Mouse (Mus musculus) cerebellum, adult 2 months (tissue): ENCODE data around the gene Bpifa1. TPM values are rescaled to one million over a fixed set of nuclear protein-coding genes. Genes with fewer than 3 reads are reported as not detected.

Experiments
- DNase-seq, 2 experiments: peaks; one replicate each; pipeline ENCODE4 v3.0.0; 2021
- H3K27ac ChIP-seq: fragments of 200-500 bp; 2 replicates; pipeline ENCODE4 v1.5.1; 2012; ENCODE audit warnings: low read length, control low read depth, inconsistent platforms; ENCODE audit not compliant: insufficient read depth
- H3K27me3 ChIP-seq: fragments of 200-500 bp; 2 replicates; pipeline ENCODE4 v1.6.1; 2012; ENCODE audit warnings: inconsistent platforms, mild to moderate bottlenecking, low read length, moderate library complexity; ENCODE audit not compliant: control insufficient read depth, insufficient read depth
- H3K4me1 ChIP-seq: fragments of 200-500 bp; 2 replicates; pipeline ENCODE4 v1.6.1; 2011; ENCODE audit warnings: low read length; ENCODE audit not compliant: control insufficient read depth, insufficient read depth
- H3K4me3 ChIP-seq: fragments of 200-500 bp; replicated peaks from 2 replicates; pipeline ENCODE3; 2011; ENCODE audit warnings: mild to moderate bottlenecking, low read depth, low read length, control low read depth; ENCODE audit not compliant: insufficient read depth
- CTCF ChIP-seq: fragments of 200-500 bp; IDR thresholded peaks from 2 replicates; pipeline ENCODE4 v1.5.1; 2011; ENCODE audit warnings: low read depth, mild to moderate bottlenecking, control low read depth, low read length, moderate library complexity, borderline replicate concordance; ENCODE audit not compliant: insufficient read depth
- POLR2A ChIP-seq: fragments of 200-500 bp; IDR thresholded peaks from 2 replicates; pipeline ENCODE4 v1.6.1; 2011; ENCODE audit warnings: low read length, control low read depth, borderline replicate concordance; ENCODE audit not compliant: insufficient read depth
- WGBS: fragments of 180-500 bp; shearing (Covaris S2); methylation state at CpG from one replicate; pipeline ENCODE4 v1.1.7; 2018; 5-methylcytosine and 5-hydroxymethylcytosine counted together
- polyA plus RNA-seq: library from polyadenylated mRNA; depleted of rRNA; stranded (reverse); fragments of >200 nt; gene quantifications from 2 replicates; pipeline ENCODE4 v1.2.3, GENCODE M21; 2012; rRNA removed

The Bpifa1 gene
- polyA plus RNA-seq, 1 experiment: not detected

DNA sequence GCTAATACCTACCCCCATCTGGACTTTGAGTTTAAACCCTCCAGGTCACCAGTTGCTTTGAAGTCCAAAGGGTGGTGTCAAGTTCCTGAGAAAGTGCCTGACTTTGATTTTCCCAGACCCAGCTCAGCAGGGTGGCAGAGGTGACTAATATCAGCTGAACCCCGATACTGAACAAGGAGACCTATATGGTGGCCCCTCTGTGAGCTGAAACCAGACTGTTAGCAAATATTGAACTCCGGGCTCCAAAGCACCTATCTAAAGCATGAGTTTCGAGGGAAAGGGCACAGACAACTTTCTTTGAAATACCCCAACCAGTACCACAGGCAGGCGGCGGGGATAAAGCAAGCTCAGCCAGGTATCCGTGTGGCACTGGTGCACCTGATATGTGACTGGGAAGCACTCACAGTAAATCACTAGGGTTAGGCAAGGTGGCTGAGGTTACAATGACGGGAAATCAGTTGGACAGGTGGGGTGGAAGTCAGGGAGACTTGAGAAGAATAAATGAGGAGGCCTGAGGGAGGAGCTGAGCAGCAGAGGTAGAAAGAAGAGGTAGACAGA, 47.3 kb downstream of the Bpifa1 start:
- DNase-seq: no peak
- no peaks in the 10 kb centered on the region for H3K27me3 ChIP-seq
- H3K4me1 ChIP-seq: no peaks in the 10 kb centered on the region
- no peak overlapping the region for H3K27ac ChIP-seq
- 87% methylated on average over 7 of the region's 7 CpGs for WGBS
- no peak overlapping the region for H3K4me3 ChIP-seq
- no peak for TF ChIP-seq POLR2A
- TF ChIP-seq CTCF: no peak

DNA sequence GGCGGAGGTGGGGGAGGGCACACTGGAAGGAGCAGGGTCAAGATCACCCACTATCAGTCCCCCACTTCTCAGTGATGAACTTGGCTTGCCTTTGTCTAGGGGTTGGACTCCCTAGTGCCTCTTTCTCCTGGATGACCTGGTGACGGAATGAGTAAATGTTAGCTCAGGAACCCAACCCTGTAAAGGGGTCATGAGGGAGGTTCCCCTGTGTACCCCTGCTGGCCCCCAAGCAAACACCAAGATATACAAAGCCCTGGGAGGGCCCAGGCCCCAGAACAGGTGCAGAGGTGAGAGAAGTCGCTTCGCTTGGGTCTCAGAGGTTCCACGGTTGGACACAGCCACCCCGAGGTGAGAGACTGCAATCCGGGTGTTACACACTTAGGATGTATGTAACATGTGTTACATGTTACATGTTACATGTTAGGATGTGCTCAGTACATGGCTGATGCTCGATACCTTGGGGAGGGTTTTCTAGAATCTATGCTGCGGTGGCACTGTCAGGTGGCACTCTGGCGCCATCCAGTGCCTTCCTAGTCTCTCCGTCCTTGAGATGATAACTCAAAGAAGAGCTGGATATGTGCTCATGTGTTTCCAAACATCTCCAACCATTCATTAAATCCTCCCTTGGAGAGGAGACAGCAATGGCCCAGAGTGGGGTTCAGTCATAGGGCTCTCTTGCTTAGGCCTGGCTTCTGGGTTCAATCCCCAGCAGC, 48.0 kb downstream of the Bpifa1 start, which contains the start of gene Bpifb1:
Gene Bpifb1, plus strand, starts transcription at position 273 of the 713 bp plus-strand sequence.
- no peak for TF ChIP-seq POLR2A
- no peak within 1 kb of the TSS for H3K27ac ChIP-seq
- H3K27me3 ChIP-seq: no peaks in the 10 kb centered on the region
- H3K4me1 ChIP-seq: no peaks in the 10 kb centered on the region
- DNase-seq: no peak
- no peak within 1 kb of the TSS for H3K4me3 ChIP-seq
- WGBS: 80% methylated on average over 11 of the region's 11 CpGs

DNA sequence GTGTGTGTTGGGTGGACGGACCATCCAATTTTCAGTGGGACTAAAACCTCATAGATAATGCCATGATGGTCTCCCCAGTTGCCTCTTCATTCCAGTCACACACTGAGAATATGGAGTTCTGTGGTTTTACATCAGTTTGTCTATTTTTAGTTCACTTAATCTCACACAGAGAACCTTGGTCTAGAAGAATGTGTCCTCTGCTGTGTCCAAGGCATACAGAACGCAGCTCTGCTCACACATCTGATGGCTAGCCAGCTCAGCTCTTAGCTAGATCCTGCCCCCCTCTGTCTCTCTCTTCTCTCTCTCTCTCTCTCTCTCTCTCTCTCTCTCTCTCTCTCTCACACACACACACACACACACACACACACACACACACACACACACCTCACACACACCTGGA, 49.5 kb downstream of the Bpifa1 start:
- no peaks in the 10 kb centered on the region for H3K4me1 ChIP-seq
- 65% methylated on average over 2 of the region's 2 CpGs for WGBS
- TF ChIP-seq CTCF: no peak
- no peak for TF ChIP-seq POLR2A
- no peak overlapping the region for H3K27ac ChIP-seq
- no peak for DNase-seq
- H3K27me3 ChIP-seq: no peaks in the 10 kb centered on the region
- H3K4me3 ChIP-seq: no peak overlapping the region

DNA sequence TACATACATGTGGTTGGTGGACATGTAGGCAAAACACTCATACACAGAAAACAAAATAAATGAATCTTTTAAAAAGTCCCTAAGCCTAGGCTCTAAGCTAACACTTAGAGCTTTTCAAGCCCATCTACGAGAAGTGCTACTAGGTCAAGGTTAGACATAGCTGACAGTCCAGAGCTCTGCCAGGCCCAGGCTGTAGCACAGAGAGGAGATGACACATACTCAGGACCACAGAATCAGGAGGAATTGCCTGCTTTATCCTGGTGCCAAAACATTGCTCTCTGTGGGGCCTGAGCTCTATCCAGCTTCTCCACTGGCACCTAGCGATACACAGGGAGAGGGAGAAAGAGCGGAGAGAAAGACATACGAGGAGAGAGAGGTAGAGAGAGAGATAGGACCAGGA, 50.4 kb downstream of the Bpifa1 start:
- no peak for DNase-seq
- Histone ChIP-seq H3K27me3 (no peaks in the 10 kb centered on the region), H3K4me1 (no peaks in the 10 kb centered on the region), H3K27ac (no peak overlapping the region), H3K4me3 (no peak overlapping the region)
- no peak for TF ChIP-seq CTCF
- TF ChIP-seq POLR2A: no peak
- WGBS: 83% methylated on average over 4 of the region's 4 CpGs

DNA sequence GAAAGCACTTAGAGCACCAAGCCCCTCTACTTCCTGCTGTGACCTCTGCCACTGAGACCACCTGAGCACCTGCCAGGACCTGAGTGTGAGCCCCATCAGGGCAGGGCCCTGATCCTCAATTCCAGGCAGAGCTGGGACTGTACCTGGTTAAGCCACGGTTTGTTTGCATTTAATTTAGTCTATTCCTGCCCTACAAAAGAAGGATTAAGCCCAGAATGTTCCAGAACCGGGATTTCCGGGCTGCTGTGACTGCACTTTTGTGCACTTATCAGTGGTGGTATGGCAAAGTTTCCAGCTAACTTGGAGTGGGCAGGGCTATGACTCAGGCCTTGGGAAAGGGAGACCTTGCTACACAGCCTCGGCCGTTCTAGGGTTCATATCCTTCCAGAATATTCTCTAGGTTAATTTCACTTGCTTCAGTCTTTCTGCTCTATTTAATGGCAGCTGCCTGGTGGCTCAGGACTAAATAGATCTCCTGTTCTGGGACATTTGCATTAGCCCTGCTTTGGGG, 51.4 kb downstream of the Bpifa1 start:
- WGBS: 78% methylated on average over 5 of the region's 5 CpGs

DNA sequence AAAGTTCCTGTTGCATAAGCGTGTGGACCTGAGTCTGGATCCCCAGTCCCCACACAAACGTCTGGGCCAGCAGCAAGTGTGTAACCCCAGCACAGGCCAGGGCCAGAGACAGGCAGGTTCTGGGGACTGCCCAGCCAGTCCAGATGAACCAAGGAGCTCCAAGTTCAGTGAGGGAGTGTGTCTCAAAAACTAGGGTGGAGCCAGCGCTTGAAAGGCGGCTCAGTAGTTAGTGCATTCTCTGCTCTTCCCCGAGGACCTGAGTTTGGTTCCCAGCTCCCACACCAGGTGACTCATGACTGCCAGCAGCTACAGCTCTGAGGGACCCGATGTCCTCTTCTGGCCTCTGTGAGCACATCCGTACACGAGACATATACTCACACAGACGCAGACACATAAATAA, 54.4 kb downstream of the Bpifa1 start:
- Histone ChIP-seq H3K4me3 (no peak overlapping the region), H3K4me1 (no peaks in the 10 kb centered on the region), H3K27ac (no peak overlapping the region), H3K27me3 (no peaks in the 10 kb centered on the region)
- no peak for TF ChIP-seq POLR2A
- no peak for TF ChIP-seq CTCF
- WGBS: 92% methylated on average over 9 of the region's 9 CpGs
- DNase-seq: no peak

More for the DNA sequence above, 51.4 kb downstream of the Bpifa1 start:
- TF ChIP-seq CTCF (no peak), POLR2A (no peak)
- Histone ChIP-seq H3K27me3 (no peaks in the 10 kb centered on the region), H3K4me3 (no peak overlapping the region), H3K27ac (no peak overlapping the region), H3K4me1 (no peaks in the 10 kb centered on the region)
- no peak for DNase-seq

Other genes starting within 250 kb of the Bpifa1 start
- gene Bpifb6, start 242.5 kb upstream of the Bpifa1 start, polyA plus RNA-seq: 0.16 and 0.22 TPM in 2 replicates
- gene Bpifb3, start 224.7 kb upstream of the Bpifa1 start, polyA plus RNA-seq: not detected in 2 replicates
- gene Bpifb4, start 204.7 kb upstream of the Bpifa1 start, polyA plus RNA-seq: 0.05 and 0.13 TPM in 2 replicates
- gene Bpifa6, start 167.9 kb upstream of the Bpifa1 start, polyA plus RNA-seq: not detected in 2 replicates
- gene Bpifa2, start 134.6 kb upstream of the Bpifa1 start, polyA plus RNA-seq: not detected in 2 replicates
- not detected in 2 replicates for gene Bpifa3, start 12.5 kb upstream of the Bpifa1 start, polyA plus RNA-seq
- gene Bpifa5, start 19.7 kb downstream of the Bpifa1 start, polyA plus RNA-seq: 0.88 and 0.90 TPM in 2 replicates
- not detected in 2 replicates for gene Bpifb1, start 47.9 kb downstream of the Bpifa1 start, polyA plus RNA-seq
- 0.08 and 0.21 TPM in 2 replicates for gene Bpifb5, start 80.9 kb downstream of the Bpifa1 start, polyA plus RNA-seq
- gene Bpifb9a, start 115.0 kb downstream of the Bpifa1 start, polyA plus RNA-seq: not detected in 2 replicates
- gene Bpifb9b, start 164.3 kb downstream of the Bpifa1 start, polyA plus RNA-seq: not detected in 2 replicates
- 19.2 and 21.7 TPM in 2 replicates for gene Cdk5rap1, start 230.1 kb downstream of the Bpifa1 start, polyA plus RNA-seq